Mouse (Mus musculus) erythroblast, adult 5-6 weeks (primary cell): ENCODE data around the gene Ubash3b. TPM values are rescaled to one million over a fixed set of nuclear protein-coding genes. Genes with fewer than 3 reads are reported as not detected.
A peak's percentile ranks its signal among the peaks of the same experiment; 100 is the strongest.

Source experiments
- ATAC-seq: replicated peaks from 2 replicates; pipeline ENCODE4 v1.8.0; 2016; ENCODE audit warnings: moderate number of reproducible peaks, mild to moderate bottlenecking, moderate TSS enrichment, inconsistent platforms; ENCODE audit not compliant: poor library complexity, low FRiP score, severe bottlenecking
- total RNA-seq, 2 experiments: library from RNA; stranded (forward) in 1 of 2; stranded (reverse) in 1 of 2; fragments of 150-400 nt in 1 of 2; fragments of 200-764, 138-1000 nt in 1 of 2; gene quantifications; 2 replicates each; pipeline versions ENCODE4 v1.2.3 to v1.2.4; 2015 to 2017; ENCODE audit warnings: low replicate concordance in 2 of 2

Gene Ubash3b
- total RNA-seq, 2 experiments from 2014 or later: 1.9 to 9.2 TPM

DNA sequence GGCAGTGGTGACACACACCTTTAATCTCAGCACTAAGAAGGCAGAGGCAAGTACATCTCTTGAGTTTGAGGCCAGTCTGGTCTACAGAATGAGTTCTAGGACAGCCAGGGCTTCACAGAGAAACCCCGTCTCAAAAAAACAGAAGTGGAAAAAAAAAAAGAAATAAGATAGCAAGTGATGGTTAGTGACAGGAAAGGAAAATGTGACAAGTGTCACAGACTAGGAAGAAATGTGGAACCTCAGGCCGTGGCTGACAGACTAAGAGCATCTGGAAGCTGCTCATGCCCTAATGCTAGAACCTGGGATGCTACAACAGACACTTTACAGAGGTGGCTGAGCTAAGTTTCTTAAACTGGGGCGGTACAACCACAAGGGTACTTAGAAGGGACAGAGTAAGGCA, 18.4 kb downstream of the Ubash3b start:
- no peak for ATAC-seq

DNA sequence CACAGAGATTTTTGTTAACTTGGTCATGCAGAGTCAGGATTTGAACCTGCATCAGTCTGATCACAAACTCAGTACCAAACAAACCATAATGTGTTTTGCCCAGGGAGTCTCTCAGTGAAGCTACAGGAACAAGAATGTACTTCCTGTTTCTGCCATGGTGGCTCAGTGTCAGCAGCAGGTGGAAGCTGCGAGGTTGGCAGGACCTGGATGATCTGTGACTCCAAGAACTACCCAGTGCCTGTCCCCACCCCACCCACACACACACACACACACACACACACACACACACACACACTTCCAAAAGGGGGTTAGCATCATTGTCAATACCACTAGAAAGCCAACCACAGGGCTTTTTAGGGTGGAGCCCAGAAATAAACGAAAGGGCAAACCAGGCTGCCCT, 20.5 kb downstream of the Ubash3b start:
- no peak for ATAC-seq

DNA sequence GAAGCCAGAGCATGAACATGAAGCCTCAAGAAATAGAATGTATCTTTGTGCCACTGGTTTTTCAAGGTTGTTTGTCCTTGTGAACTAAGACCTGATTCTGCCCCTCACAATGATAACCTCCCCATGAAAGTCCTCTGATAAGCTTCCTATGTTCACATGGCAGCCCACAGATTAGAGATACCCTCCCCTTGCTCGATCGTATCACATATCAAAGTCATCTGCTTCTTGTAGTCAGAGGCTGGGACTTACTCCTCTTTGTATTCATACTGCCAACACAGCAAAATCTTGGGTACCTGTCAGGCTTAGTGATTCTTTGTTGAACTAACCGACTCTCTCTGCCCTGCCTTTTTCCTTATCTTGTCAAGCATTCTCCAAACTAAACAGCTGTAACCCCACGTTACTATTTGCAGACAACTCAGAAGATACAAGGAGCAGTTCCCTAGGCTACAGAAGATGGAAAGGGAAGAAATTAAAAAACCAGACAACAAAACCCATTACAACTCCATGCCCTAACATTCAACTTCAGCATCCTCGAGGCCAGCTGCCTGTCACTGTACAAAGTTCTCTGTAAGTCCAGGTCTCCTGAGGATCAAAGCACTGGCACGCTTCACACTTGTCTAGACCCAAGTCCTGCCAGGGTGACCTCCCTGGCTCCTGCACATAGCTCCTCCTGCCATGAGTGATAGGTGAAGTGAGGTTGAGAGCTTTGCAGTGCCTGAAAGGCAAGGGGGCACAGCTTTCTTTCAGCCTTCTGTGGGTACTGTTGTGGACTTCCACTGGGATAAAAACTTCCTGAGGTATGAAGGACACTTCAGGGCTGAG, 22.3 kb downstream of the Ubash3b start:
- no peak for ATAC-seq

DNA sequence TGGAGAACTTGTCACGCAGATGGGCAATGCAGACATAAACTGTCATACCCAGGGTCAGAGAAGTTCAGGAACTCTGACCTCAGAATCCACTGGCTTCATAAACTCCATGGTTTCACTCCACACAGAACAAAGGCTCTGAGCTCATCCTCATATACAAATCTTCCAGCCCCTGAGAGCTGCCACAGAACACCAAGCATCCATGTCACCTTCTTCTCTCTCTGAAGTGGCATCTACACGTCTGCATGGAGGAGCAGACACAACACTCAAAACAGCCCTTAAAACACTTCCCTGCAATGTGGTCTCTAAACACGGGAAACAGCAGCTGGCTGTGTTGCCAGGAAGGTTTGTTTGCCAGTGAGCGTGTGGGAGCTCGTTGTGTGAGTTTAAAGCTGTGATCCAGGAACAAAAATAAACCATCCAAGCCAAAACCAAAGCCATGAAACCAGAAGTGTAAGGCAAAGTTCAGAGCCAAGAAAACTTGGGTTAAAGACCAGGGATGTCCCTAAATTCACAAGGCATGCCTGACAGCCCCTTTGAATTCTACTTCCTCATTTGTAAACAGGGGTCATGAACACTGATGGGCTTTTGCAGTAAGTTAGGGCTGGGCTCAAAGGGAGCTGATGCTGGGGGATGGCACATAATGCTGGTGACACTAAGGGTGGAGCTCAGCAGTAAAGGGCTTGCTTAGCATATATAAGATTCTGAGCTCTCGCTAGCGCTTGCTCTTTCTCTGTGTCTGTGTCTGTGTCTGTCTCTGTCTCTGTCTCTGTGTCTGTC, 24.6 kb downstream of the Ubash3b start:
- ATAC-seq: no peak

DNA sequence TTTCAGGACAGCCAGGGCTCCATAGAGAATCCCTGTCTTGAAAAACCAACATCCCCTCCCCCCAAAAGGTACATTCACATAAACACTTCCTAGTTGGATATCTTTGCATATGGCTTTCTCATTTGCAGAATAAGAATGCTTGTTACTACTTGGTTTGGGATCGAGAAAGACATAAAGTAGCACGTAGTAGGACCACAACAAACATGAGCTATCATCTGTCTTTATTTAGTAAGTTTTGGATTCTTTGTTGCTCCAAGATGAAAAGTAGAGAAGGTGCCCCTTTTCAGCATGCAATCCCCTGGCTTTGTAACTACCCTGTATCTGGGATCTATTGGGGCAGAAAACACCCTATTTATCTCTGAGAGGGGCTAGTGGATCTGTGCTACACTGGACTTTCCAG, 25.2 kb downstream of the Ubash3b start:
- ATAC-seq: no peak

DNA sequence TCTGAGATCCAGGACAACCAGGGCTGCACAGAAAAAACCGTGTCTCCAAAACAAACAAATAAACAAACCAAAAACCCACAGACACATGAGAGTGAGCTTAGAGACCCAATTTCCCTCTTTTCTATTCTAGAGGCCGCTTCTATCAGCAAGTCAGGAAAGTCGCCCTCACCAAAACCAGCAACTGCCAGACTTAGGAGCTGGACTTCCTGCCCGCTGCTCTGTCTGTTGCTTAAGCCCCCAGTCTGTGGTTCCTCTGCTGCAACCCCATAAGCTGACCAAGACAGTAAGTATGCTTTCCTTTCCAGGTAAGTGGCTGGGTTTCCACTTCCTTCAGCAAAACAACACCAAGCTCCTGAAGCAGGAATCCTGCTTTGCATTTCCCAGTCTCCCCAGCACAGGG, 26.6 kb downstream of the Ubash3b start:
- ATAC-seq: no peak

DNA sequence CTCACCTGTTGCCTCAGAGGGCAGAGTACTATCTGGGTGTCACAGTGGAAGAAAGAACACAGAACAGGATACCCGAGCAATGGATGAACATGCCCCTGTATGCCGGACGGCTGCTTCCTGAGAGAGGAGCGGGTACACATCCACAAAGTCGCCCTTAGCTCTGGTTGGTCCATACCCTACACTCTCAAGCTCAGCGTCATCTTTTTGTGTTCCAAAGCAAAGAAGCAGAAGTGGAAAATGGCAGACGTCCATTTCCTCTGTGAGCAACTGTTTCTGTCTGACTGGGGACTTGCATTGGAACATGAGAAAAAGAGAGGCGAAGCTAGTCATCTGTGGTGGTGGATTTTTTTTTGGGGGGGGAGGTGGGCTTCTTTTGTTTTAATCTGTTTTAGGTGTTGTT, 30.9 kb downstream of the Ubash3b start:
- no peak for ATAC-seq

DNA sequence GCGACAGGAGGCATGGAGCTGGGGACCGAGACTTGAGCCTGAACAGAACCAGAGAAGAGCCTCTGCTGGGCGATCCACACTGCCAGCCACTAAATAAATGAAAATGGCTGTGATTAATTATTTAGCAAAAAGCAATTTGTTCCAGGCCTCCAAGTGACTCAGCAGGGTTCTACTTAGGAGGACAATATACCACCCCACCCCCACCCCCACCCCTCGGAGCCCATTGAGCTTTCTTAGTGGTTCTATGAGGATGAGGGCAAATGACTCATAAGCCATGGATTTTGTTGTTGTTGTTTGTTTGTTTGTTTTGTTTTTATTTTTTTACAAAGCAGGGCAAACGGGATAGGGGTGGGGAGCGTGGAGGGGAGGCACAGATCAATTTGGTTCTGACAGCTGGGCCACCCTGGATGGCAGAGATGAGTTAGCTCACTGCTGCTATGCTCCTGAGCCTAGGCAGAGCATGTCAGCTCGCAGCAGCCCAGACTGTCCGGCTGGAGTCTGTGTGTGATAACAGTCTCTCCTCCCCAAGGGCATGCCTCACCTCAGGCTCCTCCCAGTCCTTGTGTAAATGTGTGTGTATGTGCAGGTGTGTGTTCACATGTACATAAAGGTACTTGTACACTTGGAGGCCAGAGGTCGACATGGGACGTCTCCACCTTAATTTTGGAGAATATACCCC, 31.6 kb downstream of the Ubash3b start:
- no peak for ATAC-seq

DNA sequence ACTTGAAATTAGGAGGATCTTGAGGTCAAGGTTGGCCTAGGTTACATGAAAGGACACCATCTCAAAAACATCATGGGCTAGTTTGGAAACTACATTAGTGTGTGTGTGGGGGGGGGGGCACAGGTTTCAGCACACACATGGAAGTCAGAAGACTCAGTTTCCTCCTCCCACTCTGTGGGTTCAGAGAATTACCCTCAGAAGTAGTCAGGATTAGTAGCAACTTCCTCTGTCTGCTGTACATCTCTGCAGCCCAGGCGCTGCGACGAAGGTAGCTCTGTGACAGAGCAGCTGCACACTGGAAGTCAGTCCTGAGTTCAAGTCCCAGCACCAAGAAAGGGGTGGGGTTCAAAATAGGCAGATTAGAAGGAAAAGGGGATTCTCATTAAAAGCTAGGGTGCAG, 32.2 kb downstream of the Ubash3b start:
- no peak for ATAC-seq

DNA sequence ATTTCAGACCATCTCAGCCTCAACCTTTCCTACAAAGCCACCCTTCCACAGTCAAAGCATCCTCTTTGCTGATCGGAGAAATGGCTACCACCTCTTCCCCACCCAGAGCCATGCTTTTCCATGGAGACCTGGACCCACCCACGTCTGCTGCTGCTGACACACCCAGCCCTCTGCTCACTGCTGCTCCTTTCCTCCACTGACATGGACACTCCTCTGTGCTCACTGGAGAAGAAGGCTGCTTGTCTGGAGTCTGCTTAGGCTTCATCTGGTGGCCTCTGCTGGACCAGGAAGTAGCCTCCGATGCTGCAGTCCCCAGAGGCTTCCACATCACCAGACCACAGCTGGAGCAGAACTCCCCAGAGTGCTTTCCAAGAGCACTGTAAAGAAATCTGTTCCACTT, 34.8 kb downstream of the Ubash3b start:
- no peak for ATAC-seq

DNA sequence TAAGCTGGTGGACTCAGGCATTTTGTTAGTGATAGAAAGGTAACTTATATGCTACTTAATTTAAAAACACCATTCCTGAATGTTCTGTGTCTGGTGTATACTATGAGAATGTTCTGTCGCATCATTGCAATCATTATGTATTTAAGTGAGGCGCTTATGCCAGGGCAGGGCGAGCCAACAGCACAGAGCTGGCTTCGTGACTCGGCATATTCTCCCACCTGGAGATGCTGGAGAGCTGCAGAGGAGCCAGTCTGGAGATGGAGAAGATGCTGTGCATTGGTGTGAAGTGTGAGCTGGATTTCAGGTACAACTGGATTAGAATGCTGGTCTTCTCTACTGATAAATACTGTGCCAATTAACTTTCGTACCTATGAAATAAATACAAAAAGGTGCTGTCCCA, 37.2 kb downstream of the Ubash3b start:
- ATAC-seq: no peak

DNA sequence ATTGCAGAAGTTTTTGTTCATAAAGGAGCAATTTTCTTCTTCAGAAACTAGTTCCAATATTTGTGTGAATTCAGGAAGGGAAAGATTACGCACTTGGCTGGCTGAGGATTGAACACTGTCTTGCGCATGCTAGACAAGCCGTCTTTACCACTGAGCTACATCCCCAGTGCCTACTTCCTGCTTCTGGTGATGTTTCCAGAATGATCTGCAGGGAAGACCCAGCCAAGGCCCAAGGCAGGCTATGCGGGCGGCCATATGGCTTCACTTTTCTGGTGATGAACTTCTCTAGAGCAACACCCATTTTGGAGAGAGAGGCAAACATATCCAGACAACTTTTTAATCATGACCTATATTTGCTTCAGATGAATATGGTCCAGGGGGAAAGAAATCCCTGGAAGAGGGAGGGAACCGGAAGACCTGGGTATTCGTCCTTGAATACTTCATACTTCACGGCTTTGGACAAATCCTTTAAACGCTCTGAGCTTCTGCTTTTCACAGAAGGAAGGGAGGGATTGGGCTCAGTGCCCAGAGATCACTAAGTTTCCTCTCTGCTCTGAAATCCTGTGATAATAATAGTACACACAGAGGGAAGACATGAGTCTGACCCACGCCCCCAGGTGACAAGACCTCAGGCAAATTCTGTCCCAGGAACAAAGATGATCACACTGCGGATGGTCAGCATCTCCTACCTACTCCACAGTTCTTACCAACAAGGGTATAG, 38.9 kb downstream of the Ubash3b start:
- ATAC-seq: no peak

DNA sequence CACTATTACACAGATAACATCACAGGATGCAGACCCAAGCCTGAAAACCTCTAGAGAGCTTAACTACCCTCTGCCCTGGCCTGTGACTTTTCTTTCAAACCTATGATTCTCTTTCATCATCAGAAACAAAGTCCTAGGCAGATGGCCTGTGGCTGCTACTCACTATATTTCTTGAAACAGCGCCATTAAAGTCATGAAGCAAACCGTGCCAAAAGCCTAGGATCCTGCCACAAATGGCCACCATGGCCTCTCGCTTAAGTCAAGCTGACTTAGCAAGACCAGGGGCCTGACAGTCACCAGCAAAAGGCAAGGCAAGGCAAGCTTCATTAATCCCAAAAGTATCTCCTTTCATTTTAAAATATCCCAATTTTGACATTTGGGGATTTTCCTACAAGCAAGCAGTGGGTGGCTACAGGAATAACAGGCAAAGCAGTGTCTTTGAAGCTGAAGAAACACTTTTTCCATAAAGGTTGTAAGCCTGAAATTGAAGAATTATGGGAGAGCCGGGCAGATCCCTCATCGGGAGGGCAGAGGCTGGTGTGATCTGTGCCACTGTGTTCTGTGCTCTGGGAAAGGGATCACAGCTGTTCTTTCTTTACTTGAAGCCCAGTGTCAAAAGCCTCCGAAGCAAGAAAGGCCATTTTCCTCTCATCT, 39.7 kb downstream of the Ubash3b start:
- no peak for ATAC-seq

DNA sequence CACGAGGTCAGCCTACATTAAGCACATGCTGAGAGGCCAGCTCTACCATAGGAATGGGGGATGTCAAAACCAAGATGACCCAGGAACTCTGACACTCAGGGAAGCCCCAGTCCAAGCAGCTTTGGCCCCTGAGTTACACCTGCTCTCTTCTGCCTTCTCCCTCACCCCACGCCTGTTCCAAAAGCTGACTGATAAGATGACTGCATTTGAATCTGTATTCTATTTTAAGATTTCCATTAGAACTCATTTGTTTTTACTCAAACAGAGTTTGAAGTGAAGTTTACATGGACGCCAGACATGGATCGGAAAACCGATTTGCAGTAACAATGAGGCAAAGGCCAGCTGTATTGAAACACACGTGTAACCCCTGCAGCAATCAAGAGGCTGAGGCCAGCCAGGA, 41.5 kb downstream of the Ubash3b start:
- ATAC-seq: no peak

DNA sequence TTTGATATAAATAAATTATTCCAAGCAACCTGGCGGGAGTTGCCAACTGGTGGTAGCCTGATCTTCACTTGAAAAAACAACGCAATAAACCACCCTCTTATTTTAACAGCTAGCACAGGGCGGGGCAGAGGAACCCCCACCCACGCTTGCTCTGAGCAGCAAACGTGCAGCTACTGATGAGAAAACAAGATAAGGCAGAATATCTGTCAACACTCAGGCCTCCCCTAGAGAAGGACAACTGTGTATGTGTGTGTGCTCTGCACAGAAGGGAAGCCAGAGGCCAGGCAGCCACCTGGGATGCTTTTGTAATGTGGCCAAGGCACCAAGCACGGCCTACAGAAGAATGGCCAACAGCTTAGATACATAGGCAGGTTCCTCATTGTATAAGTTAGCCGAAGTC, 43.4 kb downstream of the Ubash3b start:
- 0 out of 2 replicates have a peak, but pooled peaks have one; percentile 51 for ATAC-seq

DNA sequence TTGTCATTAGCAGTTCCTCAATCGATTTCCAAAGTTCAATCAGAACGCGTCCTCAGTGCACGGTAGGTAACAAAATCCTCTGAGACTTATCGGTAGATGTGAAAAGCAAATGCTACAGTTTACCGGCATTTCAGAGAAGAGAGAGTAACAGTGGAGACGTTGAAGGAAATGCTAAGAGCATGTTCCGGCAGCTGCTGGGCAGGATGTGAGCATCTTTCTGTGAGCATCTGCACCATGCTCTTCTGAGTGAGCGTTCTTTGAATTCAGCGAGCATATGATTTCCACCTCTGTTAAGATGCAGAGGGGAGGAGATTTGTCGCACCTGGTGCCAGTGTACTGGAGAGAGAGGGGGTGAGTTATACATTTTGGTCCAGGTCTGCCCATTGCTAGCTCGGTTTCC, 45.4 kb downstream of the Ubash3b start:
- ATAC-seq: no peak

DNA sequence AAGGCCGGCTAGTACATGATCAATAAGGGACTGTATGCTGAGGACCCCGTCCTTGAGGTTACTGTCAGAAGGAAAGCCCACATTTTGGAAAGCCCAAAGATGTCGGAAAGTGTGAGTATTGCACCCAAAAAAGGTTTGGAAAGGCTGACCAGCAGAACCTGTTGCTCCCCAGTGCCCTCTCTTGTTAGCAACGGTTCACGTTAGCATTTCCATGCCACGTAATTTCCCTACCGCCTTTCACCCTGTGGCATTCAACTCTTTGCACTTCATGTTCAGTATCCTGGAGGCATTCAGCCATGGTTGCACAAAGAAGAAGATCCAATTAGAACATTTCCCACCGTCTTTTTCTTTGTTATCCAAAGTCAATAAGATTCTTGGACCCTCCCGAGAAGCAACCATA, 47.1 kb downstream of the Ubash3b start:
- no peak for ATAC-seq

DNA sequence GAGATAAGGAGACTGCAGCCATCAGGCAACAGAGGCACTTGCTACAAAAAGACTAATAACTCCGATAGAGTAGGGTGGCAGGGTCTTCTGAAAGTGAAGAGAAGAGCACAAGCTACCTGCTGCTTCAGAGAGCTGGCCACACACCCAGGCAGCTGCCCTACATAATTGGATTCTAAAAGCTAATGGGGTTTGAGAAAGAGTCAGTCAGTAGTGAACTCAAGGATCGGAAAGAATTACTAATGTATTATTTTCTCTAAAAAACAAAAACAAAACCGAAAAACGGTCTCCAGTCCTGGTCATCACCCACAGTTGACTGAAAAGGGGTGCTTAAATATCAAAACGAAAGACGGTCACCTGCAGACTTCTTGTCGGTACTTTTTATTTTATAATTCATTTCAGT, 51.7 kb downstream of the Ubash3b start:
- no peak for ATAC-seq

DNA sequence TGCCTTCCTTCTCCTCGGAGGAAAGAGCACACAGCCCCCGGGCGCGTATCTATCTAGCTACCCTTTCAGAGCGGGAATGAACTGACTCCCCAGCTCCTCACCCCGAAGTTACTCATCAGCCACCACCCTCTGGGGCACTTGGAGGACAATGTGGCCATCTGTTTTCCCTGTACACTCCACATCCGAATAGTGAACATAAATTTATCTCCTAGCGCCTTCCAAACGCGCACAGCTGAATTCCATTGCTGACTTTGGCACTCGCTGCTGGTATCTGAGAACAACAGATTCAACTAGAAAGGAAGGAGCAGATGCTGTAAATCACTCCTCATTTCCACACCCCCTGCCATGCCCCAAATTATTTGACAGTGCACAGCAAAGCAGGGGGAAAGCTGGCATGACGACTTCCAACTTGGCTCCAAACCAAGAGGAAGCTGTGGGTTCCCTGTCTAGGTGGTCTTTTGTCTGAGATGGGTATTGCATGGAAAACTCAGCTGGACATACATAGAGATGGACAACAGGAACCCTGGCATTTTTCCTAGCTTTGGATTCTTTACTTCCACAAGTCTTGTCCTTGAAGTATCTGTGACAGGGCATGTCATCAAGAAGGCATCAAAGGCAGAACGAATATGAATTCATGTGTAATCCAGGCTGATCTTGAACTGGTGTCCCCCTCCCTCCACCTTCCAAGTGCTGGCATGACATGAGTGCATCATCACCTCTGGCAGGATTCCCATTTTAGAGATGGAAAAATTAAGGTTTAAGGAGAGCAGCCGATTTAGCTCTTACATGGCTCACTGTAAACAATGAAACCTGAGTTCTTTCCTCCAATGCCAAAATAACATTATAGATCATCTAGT, 52.9 kb downstream of the Ubash3b start:
- no peak for ATAC-seq
